Comparison of ENCODE assay signal across 20 mouse cellular contexts in the genomic region with DNA sequence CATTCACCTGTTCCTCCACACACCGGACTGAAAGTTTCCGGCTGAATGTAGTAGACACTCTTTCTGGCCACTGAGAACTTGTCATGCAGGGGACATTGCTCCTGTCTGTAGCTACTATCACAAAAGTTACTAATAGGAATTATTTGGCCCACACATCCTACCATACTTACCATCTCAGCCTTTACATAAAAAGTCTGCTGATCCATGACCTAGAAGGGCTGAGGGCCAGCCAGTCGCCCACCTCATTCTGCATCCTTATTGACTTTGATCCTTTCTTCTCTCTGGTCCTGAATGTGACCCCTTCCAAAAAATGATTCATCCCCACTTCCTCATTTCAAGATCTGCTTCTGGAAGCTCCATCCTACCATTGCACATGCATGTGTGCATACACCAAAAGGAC.
DNase-seq lines count a peak whose midpoint lies in the region; ATAC-seq lines count a peak whose summit lies in the region.
"Had no signal": no experiment of that assay in that cellular context is flagged by ENCODE, and none has a peak within 500 bp of the region (broad histone marks: within the 10 kb centered on the region; RNA-seq: fewer than 3 reads in every experiment).

No protein-coding gene starts in this region.

- H3K4me2 ChIP-seq in heart, embryonic 11.5 days = no peak overlapping the region
- no peak overlapping the region for H3K4me2 ChIP-seq in midbrain, embryonic 11.5 days
- H3K4me2 ChIP-seq in midbrain, embryonic 14.5 days (ENCODE audit: low read length) = no peak overlapping the region
- H3K4me2 ChIP-seq: embryonic facial prominence, embryonic 12.5 days; forebrain, embryonic 13.5 days; forebrain, embryonic 15.5 days had no signal

- peak; percentile 66 for DNase-seq in heart, embryonic 10.5 days (ENCODE audit: low spot score)
- DNase-seq in midbrain, embryonic 11.5 days (ENCODE audit: low spot score, missing footprints) = peak; percentile 75
- no peak for DNase-seq in midbrain, embryonic 14.5 days
- no peak for DNase-seq in right cerebral cortex, postnatal 10 days (ENCODE audit: low spot score in 2 of 2)
- DNase-seq: adrenal gland, adult 8-10 months; adrenal gland, postnatal 14 days; adrenal gland, postnatal 36 days; cerebellum, adult 11-12 months; cerebellum, adult 2 months; cerebellum, adult 9-10 months; cerebellum, postnatal 10 days; cerebellum, postnatal 25 days; forebrain, postnatal 0 days had no signal

- no peaks in the 10 kb centered on the region for H3K4me1 ChIP-seq in heart, embryonic 10.5 days
- H3K4me1 ChIP-seq in heart, embryonic 11.5 days (ENCODE audit: control insufficient read depth, insufficient read depth, low read length) = no peaks in the 10 kb centered on the region
- no peaks in the 10 kb centered on the region for H3K4me1 ChIP-seq in midbrain, embryonic 11.5 days (ENCODE audit: control insufficient read depth, insufficient read depth, low read length)
- H3K4me1 ChIP-seq in midbrain, embryonic 14.5 days (ENCODE audit: control insufficient read depth, insufficient read depth, low read length) = no peaks in the 10 kb centered on the region

- H3K9me3 ChIP-seq in heart, embryonic 10.5 days = no peaks in the 10 kb centered on the region
- no peaks in the 10 kb centered on the region for H3K9me3 ChIP-seq in heart, embryonic 11.5 days (replicated peaks; ENCODE audit: control insufficient read depth, low read length)
- H3K9me3 ChIP-seq in midbrain, embryonic 11.5 days (ENCODE audit: control insufficient read depth, low read length) = no peaks in the 10 kb centered on the region
- no peaks in the 10 kb centered on the region for H3K9me3 ChIP-seq in midbrain, embryonic 14.5 days (ENCODE audit: control insufficient read depth, low read length)
- H3K9me3 ChIP-seq: embryonic facial prominence, embryonic 10.5 days; embryonic facial prominence, embryonic 12.5 days; forebrain, embryonic 13.5 days; forebrain, embryonic 15.5 days had no signal

- 0 out of 2 replicates have a peak, but pooled peaks cover 5% of the 10 kb centered on the region for H3K27me3 ChIP-seq in heart, embryonic 10.5 days (ENCODE audit: insufficient read depth, poor library complexity, severe bottlenecking)
- H3K27me3 ChIP-seq in heart, embryonic 11.5 days (ENCODE audit: control insufficient read depth, insufficient read depth, low read length) = no peaks in the 10 kb centered on the region
- H3K27me3 ChIP-seq in midbrain, embryonic 11.5 days (ENCODE audit: control insufficient read depth, insufficient read depth, low read length) = 0 out of 2 replicates have a peak, but pooled peaks cover 2% of the 10 kb centered on the region
- H3K27me3 ChIP-seq in midbrain, embryonic 14.5 days (ENCODE audit: control insufficient read depth, insufficient read depth, low read length) = no peaks in the 10 kb centered on the region
- H3K27me3 ChIP-seq: embryonic facial prominence, embryonic 12.5 days; forebrain, embryonic 15.5 days; Patski had no signal

- no peak for ATAC-seq in heart, embryonic 11.5 days (replicated peaks; ENCODE audit: insufficient number of reproducible peaks, low FRiP score, low TSS enrichment)
- ATAC-seq in midbrain, embryonic 11.5 days (ENCODE audit: low FRiP score) = no peak
- no peak for ATAC-seq in midbrain, embryonic 14.5 days (ENCODE audit: low FRiP score, low TSS enrichment)
- ATAC-seq: activated CD4-positive, CD25-positive, alpha-beta regulatory T cell, adult 4 months; forebrain, embryonic 13.5 days; forebrain, embryonic 15.5 days; forebrain, postnatal 0 days; Patski had no signal

- 90% methylated on average over 3 of the region's 3 CpGs for whole genome bisulfite sequencing in heart, embryonic 10.5 days
- 85% methylated on average over 3 of the region's 3 CpGs for WGBS in heart, embryonic 11.5 days (ENCODE audit: insufficient replicate concordance)
- 88% methylated on average over 3 of the region's 3 CpGs for WGBS in midbrain, embryonic 11.5 days
- WGBS in midbrain, embryonic 14.5 days = 88% methylated on average over 3 of the region's 3 CpGs

- H3K27ac ChIP-seq in heart, embryonic 10.5 days = no peak overlapping the region
- H3K27ac ChIP-seq in heart, embryonic 11.5 days (ENCODE audit: low read depth, low read length) = no peak overlapping the region
- H3K27ac ChIP-seq in midbrain, embryonic 11.5 days (ENCODE audit: low read depth, low read length) = no peak overlapping the region
- H3K27ac ChIP-seq in midbrain, embryonic 14.5 days (replicated peaks; ENCODE audit: low read depth, low read length) = no peak overlapping the region
- H3K27ac ChIP-seq: embryonic facial prominence, embryonic 10.5 days; embryonic facial prominence, embryonic 12.5 days; forebrain, embryonic 13.5 days; forebrain, embryonic 15.5 days had no signal

- H3K4me3 ChIP-seq in heart, embryonic 10.5 days = no peak overlapping the region
- no peak overlapping the region for H3K4me3 ChIP-seq in heart, embryonic 11.5 days (ENCODE audit: low read depth, low read length)
- H3K4me3 ChIP-seq in midbrain, embryonic 11.5 days (ENCODE audit: low read depth, low read length) = no peak overlapping the region
- H3K4me3 ChIP-seq in midbrain, embryonic 14.5 days (replicated peaks; ENCODE audit: low read depth, low read length) = no peak overlapping the region
- H3K4me3 ChIP-seq: embryonic facial prominence, embryonic 10.5 days; embryonic facial prominence, embryonic 12.5 days; forebrain, embryonic 13.5 days; forebrain, embryonic 15.5 days had no signal

- no peaks in the 10 kb centered on the region for H3K36me3 ChIP-seq in heart, embryonic 10.5 days
- no peaks in the 10 kb centered on the region for H3K36me3 ChIP-seq in heart, embryonic 11.5 days (ENCODE audit: control insufficient read depth, insufficient read depth, low read length)
- H3K36me3 ChIP-seq in midbrain, embryonic 11.5 days (ENCODE audit: control insufficient read depth, insufficient read depth, low read length) = no peaks in the 10 kb centered on the region
- no peaks in the 10 kb centered on the region for H3K36me3 ChIP-seq in midbrain, embryonic 14.5 days (ENCODE audit: control insufficient read depth, insufficient read depth, low read length)
- H3K36me3 ChIP-seq: embryonic facial prominence, embryonic 10.5 days; embryonic facial prominence, embryonic 12.5 days; forebrain, embryonic 15.5 days had no signal

- no peak overlapping the region for H3K9ac ChIP-seq in heart, embryonic 11.5 days (ENCODE audit: low read depth, low read length)
- no peak overlapping the region for H3K9ac ChIP-seq in midbrain, embryonic 11.5 days (ENCODE audit: low read length)
- H3K9ac ChIP-seq in midbrain, embryonic 14.5 days (replicated peaks; ENCODE audit: low read length) = no peak overlapping the region
- H3K9ac ChIP-seq: embryonic facial prominence, embryonic 12.5 days; forebrain, embryonic 13.5 days; forebrain, embryonic 15.5 days; forebrain, postnatal 0 days had no signal

Comparison
In these comparisons a context has a peak if more than half of its experiments do, and no peak if none do; other contexts are left out.
1. DNase-seq: peak in heart, embryonic 10.5 days (single experiment) and midbrain, embryonic 11.5 days (single experiment); none in midbrain, embryonic 14.5 days (single experiment) and right cerebral cortex, postnatal 10 days (0 of 2).